Mouse (Mus musculus) cerebellum, adult 9-10 months (tissue): ENCODE measurements at regions not wholly inside any gene's neighbourhood (a gene's known extent, or its start where the extent isn't known, plus 50 kb on each side); places are given as distances from the start of the nearest gene placed in this dataset.
A peak's percentile ranks its signal among the peaks of the same experiment; 100 is the strongest.

Experiments
- DNase-seq: peaks from one replicate; pipeline ENCODE4 v3.0.0; 2022

GRCm38 (mm10) chr7:138626061-138626460 is 219.8 kb upstream of the Ppp2r2d start:
- no peak for DNase-seq

- DNase-seq: no peak
Observed at GRCm38 (mm10) chr7:138620896-138621655, 223.5 kb upstream of the Tcerg1l start.

- no peak for DNase-seq
Observed at GRCm38 (mm10) chr7:138620080-138620684, 222.7 kb upstream of the Tcerg1l start.

- DNase-seq: no peak
Observed at GRCm38 (mm10) chr7:138616468-138616867, 218.9 kb upstream of the Tcerg1l start.

GRCm38 (mm10) chr7:138609605-138610004 is 212.1 kb upstream of the Tcerg1l start:
- DNase-seq: no peak

- DNase-seq: no peak
Observed at GRCm38 (mm10) chr7:138609124-138609523, 211.6 kb upstream of the Tcerg1l start.

GRCm38 (mm10) chr7:138606363-138606964 is 208.9 kb upstream of the Tcerg1l start:
- no peak for DNase-seq

- DNase-seq: no peak
Observed at GRCm38 (mm10) chr7:138605923-138606322, 208.4 kb upstream of the Tcerg1l start.

GRCm38 (mm10) chr7:138601749-138602148 is 204.2 kb upstream of the Tcerg1l start:
- no peak for DNase-seq

- DNase-seq: no peak
Observed at GRCm38 (mm10) chr7:138593344-138593743, 195.8 kb upstream of the Tcerg1l start.

- DNase-seq: no peak
Observed at GRCm38 (mm10) chr7:138567352-138567751, 169.8 kb upstream of the Tcerg1l start.

GRCm38 (mm10) chr7:138551629-138552028 is 154.1 kb upstream of the Tcerg1l start:
- DNase-seq: no peak

GRCm38 (mm10) chr7:138547881-138548280 is 150.4 kb upstream of the Tcerg1l start:
- DNase-seq: peak; percentile 10

GRCm38 (mm10) chr7:138538048-138538831 is 140.7 kb upstream of the Tcerg1l start:
- no peak for DNase-seq

- DNase-seq: peak; percentile 47
Observed at GRCm38 (mm10) chr7:138526143-138526542, 128.6 kb upstream of the Tcerg1l start.

GRCm38 (mm10) chr7:138524936-138525335 is 127.4 kb upstream of the Tcerg1l start:
- DNase-seq: no peak

- no peak for DNase-seq
Observed at GRCm38 (mm10) chr7:138514171-138514570, 116.6 kb upstream of the Tcerg1l start.

- no peak for DNase-seq
Observed at GRCm38 (mm10) chr7:138505205-138505604, 107.7 kb upstream of the Tcerg1l start.

- no peak for DNase-seq
Observed at GRCm38 (mm10) chr7:138503986-138504385, 106.5 kb upstream of the Tcerg1l start.

- DNase-seq: no peak
Observed at GRCm38 (mm10) chr7:138503016-138503415, 105.5 kb upstream of the Tcerg1l start.

GRCm38 (mm10) chr7:138501347-138502014 is 104.0 kb upstream of the Tcerg1l start:
- no peak for DNase-seq

GRCm38 (mm10) chr7:138497771-138498170 is 100.2 kb upstream of the Tcerg1l start:
- no peak for DNase-seq

GRCm38 (mm10) chr7:138497202-138497601 is 99.7 kb upstream of the Tcerg1l start:
- peak; percentile 4 for DNase-seq
